Mouse (Mus musculus) large intestine, adult 2 months (tissue): ENCODE results near the gene Scfd2. TPM values are rescaled to one million over a fixed set of nuclear protein-coding genes. Genes with fewer than 3 reads are reported as not detected.

Source experiments
- DNase-seq: peaks from one replicate; pipeline ENCODE4 v3.0.0-alpha.2; 2012; ENCODE audit warnings: low read depth, low spot score
- WGBS: fragments of 180-500 bp; shearing (Covaris S2); methylation state at CpG from one replicate; pipeline ENCODE4 v1.1.7; 2018; 5-methylcytosine and 5-hydroxymethylcytosine counted together
- polyA plus RNA-seq: library from polyadenylated mRNA; depleted of rRNA; stranded (reverse); fragments of >200 nt; gene quantifications from 2 replicates; pipeline ENCODE4 v1.2.3, GENCODE M21; 2012

The Scfd2 gene
- polyA plus RNA-seq, 1 experiment: 13.4 TPM

DNA sequence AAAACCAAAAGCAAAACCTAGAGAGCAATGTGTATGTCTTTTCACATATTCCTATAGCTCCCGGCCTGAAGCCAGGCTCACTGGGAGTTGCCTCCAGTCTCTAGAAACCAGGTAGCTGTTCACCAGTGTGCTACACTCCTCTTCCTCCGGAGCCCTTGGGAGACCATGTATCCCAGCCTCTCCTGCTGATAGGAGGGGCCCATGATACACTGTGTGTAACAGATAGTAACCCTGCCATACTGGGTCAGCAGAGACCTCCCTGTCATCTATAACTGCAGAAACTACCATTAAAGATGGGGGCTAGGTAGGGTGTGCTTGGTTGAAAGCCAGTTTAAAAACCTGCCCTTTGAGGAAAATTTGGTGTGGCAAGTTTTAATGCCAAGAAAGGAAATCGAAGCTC is 214.4 kb downstream of the Scfd2 start:
- WGBS: 89% methylated on average over 3 of the region's 3 CpGs
- DNase-seq: no peak

- WGBS: 90% methylated on average over 11 of the region's 11 CpGs
Observed at GRCm38 (mm10) chr5:74316333-74316945, 215.1 kb downstream of the Scfd2 start.

DNA sequence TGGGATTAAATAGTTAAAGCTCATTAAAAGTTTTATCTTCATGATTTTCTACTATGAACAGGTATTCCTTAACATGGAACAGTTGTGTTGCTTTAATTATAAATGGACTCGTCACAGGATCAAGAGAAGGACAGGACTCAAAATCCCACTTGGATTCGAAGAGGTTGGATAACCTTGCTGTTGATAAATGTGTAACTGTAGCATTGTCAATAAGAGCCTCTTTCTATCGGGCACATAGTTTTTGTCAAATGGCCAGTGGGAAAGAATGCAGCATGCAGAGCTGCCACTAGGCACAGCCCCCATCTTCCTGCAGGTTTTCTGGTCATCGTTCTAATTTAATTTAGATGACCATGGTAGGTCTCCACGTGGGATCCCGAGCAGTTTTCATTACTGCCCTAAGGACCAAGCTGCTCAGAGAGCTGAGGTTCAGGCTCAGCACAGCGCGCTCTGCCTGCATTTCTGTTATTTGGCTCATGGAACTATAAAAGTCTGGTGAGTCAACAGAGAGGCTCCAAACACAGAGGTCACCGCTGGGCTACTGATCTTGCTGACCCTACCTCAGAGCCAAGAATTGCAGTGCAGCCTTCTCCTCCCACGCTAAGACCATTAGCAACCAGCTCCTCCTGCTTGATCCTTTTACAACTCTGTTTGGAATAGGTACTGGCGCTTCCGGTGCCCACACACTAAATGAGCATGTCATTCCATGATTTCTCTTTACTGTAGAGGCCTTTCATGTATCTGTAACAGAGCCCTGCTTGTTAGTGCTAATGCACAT is 215.9 kb downstream of the Scfd2 start:
- 49% methylated on average over 12 of the region's 12 CpGs for WGBS
- no peak for DNase-seq

More at GRCm38 (mm10) chr5:74316333-74316945, 215.1 kb downstream of the Scfd2 start:
- no peak for DNase-seq

DNA sequence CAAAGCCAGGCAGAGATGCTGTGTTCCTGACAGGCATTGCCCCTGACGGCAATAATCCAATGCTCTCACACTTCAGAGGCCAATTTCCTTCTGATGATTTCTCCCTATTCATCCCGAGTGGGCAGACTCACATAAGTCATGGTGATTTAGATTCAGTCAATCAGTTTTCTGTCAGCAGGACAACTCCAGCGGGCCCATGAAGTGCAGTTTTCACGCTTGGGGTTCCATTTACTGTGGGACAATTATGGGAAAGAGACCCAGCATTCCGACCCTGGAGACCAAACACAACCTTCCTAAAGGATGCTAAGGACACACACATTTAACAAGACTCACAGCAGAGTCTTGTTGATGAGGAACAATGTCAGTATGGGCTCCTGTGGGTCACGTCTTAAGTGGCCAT is 217.1 kb downstream of the Scfd2 start:
- DNase-seq: no peak

GRCm38 (mm10) chr5:74313542-74313941 is 218.0 kb downstream of the Scfd2 start:
- no peak for DNase-seq
- WGBS: 91% methylated on average over 7 of the region's 7 CpGs

More for the DNA sequence above, 217.1 kb downstream of the Scfd2 start:
- WGBS: 83% methylated on average over 6 of the region's 6 CpGs

GRCm38 (mm10) chr5:74311865-74312264 is 219.7 kb downstream of the Scfd2 start:
- 59% methylated on average over 6 of the region's 6 CpGs for whole genome bisulfite sequencing
- DNase-seq: no peak

DNA sequence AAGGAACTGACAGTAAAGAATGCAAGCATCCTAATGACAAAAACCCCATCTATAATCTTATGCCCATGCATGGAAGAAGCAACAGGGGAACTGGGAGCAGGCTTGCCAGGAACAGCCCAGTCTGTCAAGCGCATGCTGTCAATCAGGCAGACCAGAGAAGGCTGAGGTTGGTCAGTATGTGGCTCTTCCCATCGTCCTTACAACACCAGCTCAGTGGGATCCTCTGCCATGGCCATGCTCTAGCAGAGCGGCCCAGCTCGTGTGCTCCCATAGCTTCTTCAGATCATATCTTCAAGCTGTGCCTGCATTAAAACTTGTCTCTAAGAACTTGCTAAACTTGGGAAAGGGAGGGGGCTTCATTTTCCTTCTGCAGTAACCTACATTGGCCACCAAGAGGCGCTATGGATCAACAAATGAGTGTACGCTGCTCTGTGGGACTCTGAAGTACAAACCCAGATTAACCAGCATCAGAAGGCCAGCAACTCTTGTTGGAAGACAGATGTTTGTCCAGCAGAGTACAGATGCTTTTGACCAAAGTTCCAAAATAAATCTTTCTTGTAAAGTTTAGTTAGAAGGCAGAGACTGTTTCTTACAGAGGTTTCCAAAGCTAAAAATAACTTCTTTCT is 220.2 kb downstream of the Scfd2 start:
- peak; percentile 7 for DNase-seq
- 51% methylated on average over 6 of the region's 6 CpGs for WGBS

DNA sequence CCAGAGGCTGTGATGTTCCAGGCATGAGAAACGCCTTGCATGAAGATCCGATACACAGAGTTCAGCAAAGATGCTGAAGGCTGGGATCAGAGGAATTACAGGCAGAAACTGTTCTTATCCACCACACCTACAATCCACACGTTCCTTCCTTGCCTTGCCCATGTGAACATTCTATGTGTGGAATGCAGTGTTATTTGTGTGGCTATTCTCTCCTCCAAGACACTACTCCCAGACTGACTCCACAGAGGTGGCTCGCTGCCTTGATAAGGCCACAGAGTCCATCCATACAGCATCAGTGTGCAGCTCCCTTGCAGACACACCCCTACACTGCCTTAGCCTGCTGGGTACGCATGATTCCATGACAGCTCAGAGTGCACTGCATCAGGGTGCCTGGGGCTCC is 221.5 kb downstream of the Scfd2 start:
- no peak for DNase-seq
- 78% methylated on average over 5 of the region's 5 CpGs for WGBS

DNA sequence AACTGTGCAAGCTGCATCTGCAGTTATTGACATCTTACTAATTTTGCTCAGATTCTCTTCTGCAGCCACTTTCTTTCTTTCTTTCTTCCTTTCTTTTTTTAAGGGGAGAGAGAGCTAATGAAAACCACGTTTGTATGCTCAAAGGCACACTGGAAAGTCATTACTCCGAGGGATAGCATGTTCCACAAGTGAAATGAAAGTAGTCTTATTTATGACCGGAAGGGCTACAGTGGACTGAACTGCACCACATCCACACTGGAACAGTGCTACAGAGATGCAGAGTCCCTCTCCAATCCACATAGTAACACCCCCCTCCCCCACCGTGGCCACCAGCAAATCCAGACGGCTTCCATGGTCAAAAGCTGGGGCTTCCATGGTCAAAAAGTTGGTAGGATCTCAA is 224.3 kb downstream of the Scfd2 start:
- no peak for DNase-seq
- WGBS: 84% methylated on average over 5 of the region's 5 CpGs

DNA sequence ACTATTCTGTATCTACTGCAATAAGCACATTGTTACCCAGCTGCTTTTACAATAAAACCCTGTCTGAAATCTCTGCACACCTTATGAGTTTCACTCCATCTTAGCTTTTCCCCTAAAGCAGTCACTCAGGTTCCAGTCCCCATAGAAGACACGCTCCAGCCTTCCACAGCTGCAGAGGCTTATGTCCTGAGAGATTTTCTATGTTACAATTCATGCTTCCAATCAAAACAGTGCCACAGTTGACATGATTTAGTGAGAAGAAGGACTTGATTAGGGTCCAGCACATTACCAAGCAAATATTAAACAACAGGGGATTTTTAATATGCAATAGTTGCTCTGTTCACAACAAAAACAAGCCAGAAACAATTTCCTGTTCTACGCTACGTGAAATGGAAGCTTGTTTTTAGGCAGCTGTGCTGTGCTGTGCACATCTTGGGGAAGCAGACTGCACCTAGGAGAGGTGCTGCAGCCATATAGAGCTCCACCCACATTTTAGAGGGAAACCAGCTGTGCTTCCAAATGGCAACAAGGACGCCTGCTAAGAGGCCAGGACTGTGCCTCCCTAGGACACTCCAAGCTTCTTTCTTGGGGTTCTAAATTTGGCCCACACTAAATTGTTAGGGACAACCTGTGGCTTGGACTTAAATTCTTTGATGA is 225.9 kb downstream of the Scfd2 start:
- 73% methylated on average over 4 of the region's 4 CpGs for WGBS
- no peak for DNase-seq

DNA sequence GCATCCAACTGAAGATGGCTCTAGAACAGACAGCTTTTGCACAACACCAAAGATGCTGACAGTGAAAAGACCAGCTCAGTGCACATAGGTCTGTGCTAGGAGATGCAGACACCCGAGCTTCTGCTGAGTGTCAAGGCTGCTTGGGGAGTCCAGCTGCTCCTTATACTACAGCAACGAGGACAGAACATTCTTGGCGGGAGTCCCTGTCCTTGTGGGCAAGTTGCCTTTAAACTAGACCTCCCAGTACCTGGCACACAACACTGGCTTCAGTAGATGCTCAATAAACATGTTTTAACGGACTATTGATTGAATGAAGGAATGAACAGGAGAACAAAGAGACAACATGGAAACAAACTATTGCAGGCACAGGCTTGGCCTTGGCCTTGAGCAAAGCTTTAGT is 226.8 kb downstream of the Scfd2 start:
- WGBS: 36% methylated on average over 4 of the region's 4 CpGs
- no peak for DNase-seq

- 58% methylated on average over 3 of the region's 3 CpGs for WGBS
- no peak for DNase-seq
Observed at GRCm38 (mm10) chr5:74302331-74302730, 229.2 kb downstream of the Scfd2 start.

DNA sequence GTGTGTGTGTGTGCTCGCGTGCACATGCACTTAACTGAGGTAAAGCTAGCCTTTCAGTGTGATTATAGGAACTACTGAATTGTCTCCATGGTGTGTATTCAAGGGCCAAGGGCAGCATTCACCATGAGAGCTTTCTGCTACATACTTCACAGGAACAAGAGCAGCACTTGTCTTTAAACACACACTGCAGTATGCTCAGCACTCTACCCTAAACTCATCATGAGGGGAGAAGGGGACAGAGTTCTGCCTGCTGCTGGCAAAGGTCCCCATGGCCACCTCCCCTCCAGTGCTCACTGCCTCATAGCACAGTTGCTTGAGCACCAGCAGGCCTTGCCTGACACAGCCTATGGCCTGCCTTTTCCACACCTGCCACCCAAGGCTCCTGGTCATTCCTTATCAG is 230.1 kb downstream of the Scfd2 start:
- WGBS: 89% methylated on average over 2 of the region's 2 CpGs
- DNase-seq: no peak

GRCm38 (mm10) chr5:74300931-74301330 is 230.6 kb downstream of the Scfd2 start:
- 66% methylated on average over 5 of the region's 5 CpGs for WGBS
- no peak for DNase-seq

GRCm38 (mm10) chr5:74300140-74300539 is 231.4 kb downstream of the Scfd2 start:
- 63% methylated on average over 4 of the region's 4 CpGs for WGBS
- DNase-seq: no peak

DNA sequence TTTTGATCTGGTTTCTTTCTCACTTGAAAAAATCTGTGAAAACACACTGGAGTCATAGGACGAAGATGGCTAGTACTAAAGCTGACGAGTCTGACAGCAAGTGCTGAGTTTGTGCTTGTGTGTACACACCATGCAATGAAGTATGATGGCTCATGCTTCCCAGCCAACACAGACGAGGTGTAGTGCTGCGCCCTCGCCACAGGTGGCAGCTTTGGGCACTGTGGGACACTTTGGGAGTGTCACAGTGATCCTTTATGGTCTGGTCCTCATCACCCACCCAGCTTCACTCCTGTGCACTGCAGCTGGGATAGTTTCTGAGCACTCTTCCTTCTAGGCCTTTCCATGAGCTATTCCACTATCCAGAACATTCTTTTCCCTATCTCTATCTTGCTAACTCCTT is 234.4 kb downstream of the Scfd2 start:
- 87% methylated on average over 5 of the region's 5 CpGs for WGBS
- DNase-seq: no peak

GRCm38 (mm10) chr5:74296096-74296495 is 235.5 kb downstream of the Scfd2 start:
- no peak for DNase-seq
- WGBS: 76% methylated on average over 5 of the region's 5 CpGs

DNA sequence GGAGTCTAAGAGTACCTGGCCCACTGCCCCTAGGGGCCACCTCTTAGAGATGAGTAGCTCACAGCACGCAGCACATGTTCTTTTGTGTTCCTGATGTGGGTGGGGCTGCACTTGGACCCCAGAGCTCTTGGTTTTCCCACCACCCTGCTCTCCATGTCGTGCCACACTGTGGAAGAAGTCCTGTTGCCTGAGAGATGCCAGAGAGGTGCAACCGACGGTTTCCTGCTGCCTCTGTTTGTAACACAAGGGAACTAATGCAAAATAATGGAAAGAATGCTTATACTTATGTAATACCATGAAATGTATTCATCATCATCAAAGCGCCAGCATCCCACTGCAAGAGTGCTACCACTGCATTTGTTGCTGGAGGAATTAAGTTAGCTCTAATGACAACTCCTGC is 238.0 kb downstream of the Scfd2 start:
- 83% methylated on average over 5 of the region's 5 CpGs for WGBS
- DNase-seq: no peak

GRCm38 (mm10) chr5:74292050-74292449 is 239.5 kb downstream of the Scfd2 start:
- WGBS: 89% methylated on average over 2 of the region's 2 CpGs
- DNase-seq: no peak

GRCm38 (mm10) chr5:74291575-74291974 is 240.0 kb downstream of the Scfd2 start:
- no peak for DNase-seq
- WGBS: 86% methylated on average over 9 of the region's 9 CpGs
